Mouse (Mus musculus) heart, postnatal 0 days (tissue): ENCODE data around the gene Il34.

Experiments used
- CTCF ChIP-seq: IDR thresholded peaks from 2 replicates; pipeline ENCODE4 v1.5.1; 2016; ENCODE audit warnings: antibody characterized with exemption, control low read depth, low read depth
- EP300 ChIP-seq: IDR thresholded peaks from 2 replicates; pipeline ENCODE4 v1.6.1; 2016; ENCODE audit warnings: antibody characterized with exemption, low read depth

GRCm38 (mm10) chr8:110785366-110785765 lies 20.4 kb downstream of the Il34 start:
- TF ChIP-seq CTCF: no peak
- TF ChIP-seq EP300: no peak
